Mouse (Mus musculus) cerebellum, adult 2 months (tissue): ENCODE measurements around the gene Ccdc88c.

Source experiments
- CTCF ChIP-seq: fragments of 200-500 bp; IDR thresholded peaks from 2 replicates; pipeline ENCODE4 v1.5.1; 2011; ENCODE audit warnings: low read depth, mild to moderate bottlenecking, control low read depth, low read length, moderate library complexity, borderline replicate concordance; ENCODE audit not compliant: insufficient read depth
- POLR2A ChIP-seq: fragments of 200-500 bp; IDR thresholded peaks from 2 replicates; pipeline ENCODE4 v1.6.1; 2011; ENCODE audit warnings: low read length, control low read depth, borderline replicate concordance; ENCODE audit not compliant: insufficient read depth

DNA sequence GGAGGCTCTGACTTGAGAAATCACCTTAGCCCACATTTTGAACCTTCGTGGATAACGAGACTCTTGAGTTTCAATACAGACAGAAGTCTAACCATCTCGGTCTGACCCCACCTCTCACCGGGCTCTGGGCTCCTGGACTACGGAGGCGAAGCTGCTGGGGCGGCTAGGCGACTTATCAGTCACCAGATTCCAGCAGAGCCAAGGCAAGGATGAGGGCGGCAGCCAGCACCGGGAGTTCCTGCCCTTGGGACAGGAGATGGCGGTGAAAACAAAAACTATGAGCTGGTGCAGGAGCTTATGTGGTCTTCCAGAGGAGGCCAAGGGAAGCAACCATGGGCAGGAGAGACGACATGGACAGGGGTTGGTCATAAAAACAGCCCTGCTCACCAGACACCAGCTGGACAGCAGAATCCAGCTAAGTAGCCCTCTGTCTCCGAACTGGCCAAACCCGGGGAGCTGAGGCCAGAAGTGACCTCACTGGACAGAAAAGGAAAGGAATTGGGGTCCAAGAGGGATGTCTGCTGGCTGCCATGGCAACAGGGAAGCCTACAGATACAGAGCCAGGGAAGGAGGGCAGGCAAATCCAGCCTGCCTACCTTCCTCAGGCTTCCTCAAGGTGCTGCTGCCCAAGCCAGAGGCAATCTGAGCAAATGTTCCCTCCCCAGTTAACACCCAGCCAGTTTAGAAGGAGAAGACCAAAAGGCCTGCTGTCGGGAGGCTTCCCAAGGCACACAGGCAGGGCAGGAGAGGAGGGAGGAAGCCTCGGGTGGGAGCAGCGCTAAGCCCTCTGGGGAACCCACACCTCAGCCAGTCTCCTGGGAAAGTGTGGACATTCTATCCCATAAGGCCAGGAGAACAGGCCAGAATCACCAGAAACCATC, 16.4 kb downstream of the Ccdc88c start:
- TF ChIP-seq POLR2A (no peak), CTCF (no peak)
